Mouse (Mus musculus): ENCODE measurements around the gene Nol12.
A peak's percentile ranks its signal among the peaks of the same experiment; 100 is the strongest.

Gene Nol12

GRCm38 (mm10) chr15:78934784-78935320 is at the start of gene Nol12:
Gene Nol12 (plus strand): TSS chr15:78934933.
- peak; percentile 78 to 89 for DNase-seq

- no peak for DNase-seq
Measured at GRCm38 (mm10) chr15:78889401-78889853, 45.3 kb upstream of the Nol12 start.

- DNase-seq, result no peak
Measured at GRCm38 (mm10) chr15:78892440-78892839, 42.3 kb upstream of the Nol12 start.

- DNase-seq, result no peak
Measured at GRCm38 (mm10) chr15:78894726-78895125, 40.0 kb upstream of the Nol12 start.

DNA sequence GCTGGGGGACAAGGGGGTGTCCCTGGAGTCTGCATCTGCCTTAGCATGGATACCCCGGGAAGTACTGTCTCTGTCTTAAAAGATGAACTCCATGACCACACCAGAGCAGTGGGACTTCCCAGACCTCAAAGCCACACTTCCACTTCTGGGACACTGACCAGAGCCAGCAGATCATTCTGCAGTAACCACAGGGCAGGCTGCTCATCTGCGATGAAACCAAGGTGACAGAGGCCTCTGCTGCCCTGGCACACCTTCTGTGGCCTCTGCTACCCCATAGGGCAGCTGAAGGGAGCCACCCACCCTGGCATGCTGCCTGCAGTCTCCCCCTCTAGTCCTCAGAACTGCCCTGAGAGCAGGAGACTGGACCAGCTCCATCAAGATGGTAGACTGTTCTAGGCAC is 39.0 kb upstream of the Nol12 start:
- no peak for DNase-seq

GRCm38 (mm10) chr15:78896149-78896548 is 38.6 kb upstream of the Nol12 start:
- no peak for DNase-seq

- no peak for DNase-seq
Measured at GRCm38 (mm10) chr15:78897488-78897887, 37.2 kb upstream of the Nol12 start.

DNA sequence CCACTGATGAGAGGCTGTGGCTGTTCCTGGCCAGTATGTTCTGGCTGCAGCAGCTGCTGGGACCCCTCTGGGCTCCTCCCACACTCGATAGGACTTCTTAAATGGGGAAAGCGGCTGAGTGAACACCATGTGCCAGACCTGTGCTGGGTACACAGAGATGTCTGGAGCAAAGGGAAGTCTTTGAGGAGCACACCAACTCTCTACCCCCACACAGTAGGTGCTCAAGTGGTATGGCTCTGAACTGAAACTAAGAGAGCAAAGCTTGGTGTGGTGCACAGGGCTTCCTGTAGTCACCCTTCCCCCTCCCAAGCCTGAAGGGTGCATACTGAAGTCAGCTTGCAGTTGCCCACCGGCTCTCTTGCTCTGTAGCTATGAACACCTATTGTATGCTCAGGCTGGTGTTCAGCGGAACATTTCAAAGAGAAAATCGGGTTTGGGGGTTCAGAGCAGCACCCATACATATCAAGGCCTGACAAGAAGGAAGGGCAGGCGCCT is 36.2 kb upstream of the Nol12 start:
- DNase-seq, result no peak

DNA sequence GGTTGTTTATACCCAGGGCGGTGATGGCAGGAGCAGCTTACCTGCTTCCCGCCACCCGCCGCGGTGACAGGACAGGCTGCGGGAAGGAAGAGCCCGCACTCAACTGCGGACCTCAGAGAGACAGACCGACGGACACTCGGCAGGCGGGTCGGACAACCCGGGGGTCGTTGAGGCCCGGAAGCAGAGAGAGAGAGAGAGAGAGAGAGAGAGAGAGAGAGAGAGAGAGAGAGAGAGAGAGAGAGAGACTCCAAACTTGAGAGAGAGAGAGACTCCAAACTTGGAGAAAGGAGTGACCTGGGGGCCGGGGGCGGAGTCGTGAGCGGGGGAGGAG is 35.4 kb upstream of the Nol12 start, which contains the start of gene Gm49510:
TSS of gene Gm49510 (plus strand) at position 259 of the 331 bp plus-strand sequence.
- DNase-seq, result no peak

GRCm38 (mm10) chr15:78899740-78900584 is 34.8 kb upstream of the Nol12 start, which contains the start of gene Sh3bp1:
Gene Sh3bp1 (plus strand): TSS chr15:78899768.
- peak; percentile 43 to 52 for DNase-seq

DNA sequence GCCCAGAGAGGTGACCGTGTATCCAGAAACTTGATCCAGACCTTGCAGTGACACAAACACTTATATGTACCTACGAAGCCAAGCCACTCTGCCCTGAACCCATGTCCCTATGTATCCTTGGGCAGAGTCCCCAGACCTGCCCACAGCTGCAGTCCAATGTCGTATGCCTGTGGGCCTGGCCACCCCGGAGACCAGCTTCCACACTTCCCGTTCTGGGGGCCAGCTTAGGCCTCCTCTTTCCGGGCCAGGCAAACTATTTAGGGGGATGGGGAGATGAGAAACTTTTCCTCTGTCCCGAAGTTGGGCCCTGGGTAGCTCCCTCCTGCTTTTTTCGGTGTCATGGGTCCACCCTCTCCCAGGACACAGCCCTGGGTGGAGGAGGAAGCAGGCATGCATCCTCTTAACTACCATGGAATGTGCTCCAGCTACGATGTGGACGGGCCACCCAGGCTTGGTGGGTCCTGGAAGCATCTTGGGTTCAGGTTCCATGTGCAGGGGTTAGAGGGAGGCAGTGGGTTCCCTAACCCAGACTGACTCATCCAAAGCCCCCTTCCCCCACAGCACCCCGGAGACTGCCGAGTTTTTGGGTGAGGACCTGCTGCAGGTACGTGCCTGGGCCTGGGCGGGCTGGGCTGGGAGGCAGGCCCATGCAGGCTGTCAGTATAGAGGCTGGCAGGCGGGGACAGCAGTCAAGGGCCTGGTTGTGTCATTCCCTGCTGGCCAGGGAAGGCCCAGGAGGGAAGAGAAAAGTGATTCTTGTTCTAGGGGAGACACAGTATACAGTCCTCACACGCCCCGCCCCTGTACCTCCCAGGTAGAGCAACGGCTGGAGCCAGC is 33.9 kb upstream of the Nol12 start:
- DNase-seq, result no peak

DNA sequence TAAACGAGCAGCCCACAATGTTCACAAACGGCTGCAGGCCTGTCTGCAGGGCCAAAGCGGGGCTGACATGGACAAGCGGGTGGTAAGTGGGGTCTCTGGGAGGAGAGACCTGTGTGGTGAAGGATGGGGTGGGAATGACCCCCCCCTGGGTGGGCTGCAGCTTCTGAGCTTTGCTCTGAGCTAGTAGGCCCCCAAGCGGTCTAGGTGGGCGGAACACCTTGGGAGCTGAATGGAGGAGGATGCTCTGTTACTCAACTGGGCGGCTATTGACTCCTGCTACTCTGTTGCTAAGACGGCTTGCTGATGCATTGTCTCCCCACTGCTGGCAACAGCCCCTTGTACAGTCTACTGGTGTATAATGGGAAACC is 33.3 kb upstream of the Nol12 start:
- no peak for DNase-seq

DNA sequence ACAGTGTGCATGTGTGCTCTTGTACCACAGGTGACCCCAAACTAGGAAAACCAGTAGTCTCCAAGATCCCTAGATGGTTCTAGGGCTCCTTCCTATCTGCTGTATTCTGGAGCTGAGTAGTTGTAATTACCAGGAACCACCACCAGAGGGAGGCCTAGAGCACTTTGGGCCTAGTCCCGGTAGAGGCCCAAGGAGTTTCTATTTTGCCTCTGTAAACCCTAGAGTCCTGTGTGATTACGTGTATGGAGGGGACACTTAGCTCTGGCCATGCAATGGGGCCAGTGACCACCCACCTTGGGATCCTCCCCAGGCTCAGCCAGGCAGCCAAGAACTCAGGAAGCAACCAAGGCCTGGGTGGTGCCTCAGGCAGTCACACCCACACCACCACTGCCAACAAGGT is 31.5 kb upstream of the Nol12 start:
- peak; percentile 74 to 88 for DNase-seq

- no peak for DNase-seq
Measured at GRCm38 (mm10) chr15:78908399-78908798, 26.3 kb upstream of the Nol12 start.

DNA sequence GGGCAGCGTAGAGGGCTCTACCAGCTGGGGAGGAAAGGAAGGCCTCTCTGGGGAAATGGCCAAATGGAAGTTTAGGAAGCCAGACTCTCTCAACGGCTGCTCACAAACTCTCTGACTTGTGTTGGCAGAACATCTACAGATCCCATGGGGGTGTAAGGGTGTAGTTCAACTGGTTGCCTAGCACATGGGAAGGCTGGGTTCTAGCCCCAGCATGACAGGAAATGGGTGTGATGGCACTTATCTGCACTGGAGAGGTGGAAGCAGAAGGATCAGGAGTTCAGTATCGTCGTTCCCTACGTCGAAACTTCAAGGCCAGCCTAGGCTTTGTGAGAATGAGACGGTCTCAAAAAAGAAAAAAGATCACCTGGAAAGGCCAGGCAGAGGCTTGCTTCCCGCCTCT is 25.8 kb upstream of the Nol12 start:
- DNase-seq, result no peak

DNA sequence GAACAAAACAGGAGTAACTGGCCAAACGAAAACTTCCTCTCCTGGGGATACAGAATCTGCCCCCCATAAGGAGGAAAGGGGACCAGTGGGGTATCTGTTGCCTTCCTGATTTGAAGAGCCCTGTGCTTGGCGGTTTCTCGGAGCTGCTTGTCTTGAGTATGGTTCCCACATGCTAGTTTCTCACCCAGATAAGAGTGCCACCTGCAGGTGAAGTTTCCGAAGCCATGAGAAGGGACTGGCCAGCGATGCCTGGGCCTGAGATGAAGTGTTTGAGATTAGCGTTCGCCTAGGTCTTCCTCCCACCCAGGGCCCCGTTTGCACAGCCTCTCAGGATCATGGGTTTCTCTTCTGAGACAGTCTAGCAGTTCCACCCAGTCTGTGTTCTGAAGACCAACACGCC is 22.7 kb upstream of the Nol12 start:
- peak in 1 of 2 experiments; percentile 51 for DNase-seq

GRCm38 (mm10) chr15:78913632-78914090 is 21.1 kb upstream of the Nol12 start, which contains the start of gene Pdxp:
Gene Pdxp (plus strand): TSS chr15:78913919.
- DNase-seq, result peak; percentile 90 to 92

DNA sequence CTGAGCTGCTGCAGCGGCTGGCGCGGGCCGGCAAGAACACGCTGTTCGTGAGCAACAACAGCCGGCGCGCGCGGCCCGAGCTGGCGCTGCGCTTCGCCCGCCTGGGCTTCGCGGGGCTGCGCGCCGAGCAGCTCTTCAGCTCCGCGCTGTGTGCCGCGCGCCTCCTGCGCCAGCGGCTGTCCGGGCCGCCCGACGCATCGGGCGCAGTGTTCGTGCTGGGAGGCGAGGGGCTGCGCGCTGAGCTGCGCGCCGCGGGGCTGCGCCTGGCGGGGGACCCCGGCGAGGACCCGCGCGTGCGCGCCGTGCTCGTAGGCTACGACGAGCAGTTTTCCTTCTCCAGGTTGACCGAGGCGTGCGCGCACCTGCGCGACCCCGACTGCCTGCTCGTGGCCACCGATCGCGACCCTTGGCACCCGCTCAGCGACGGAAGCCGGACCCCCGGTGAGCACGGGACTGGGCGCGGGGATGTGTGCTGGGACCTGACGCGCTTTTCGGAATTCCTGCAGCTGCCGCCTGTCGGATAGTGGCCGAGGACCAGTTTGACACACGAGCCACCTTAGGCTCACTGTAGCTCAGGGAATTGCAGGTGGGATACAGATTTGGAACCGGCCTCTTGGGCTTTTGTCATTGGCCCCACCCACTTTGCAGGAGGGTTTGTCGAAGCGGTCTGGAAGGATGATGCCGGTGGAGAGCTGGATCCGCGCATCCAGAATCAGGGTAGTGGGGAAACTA is 20.5 kb upstream of the Nol12 start:
- DNase-seq, result no peak

GRCm38 (mm10) chr15:78914823-78915659 is 19.7 kb upstream of the Nol12 start:
- no peak for DNase-seq

DNA sequence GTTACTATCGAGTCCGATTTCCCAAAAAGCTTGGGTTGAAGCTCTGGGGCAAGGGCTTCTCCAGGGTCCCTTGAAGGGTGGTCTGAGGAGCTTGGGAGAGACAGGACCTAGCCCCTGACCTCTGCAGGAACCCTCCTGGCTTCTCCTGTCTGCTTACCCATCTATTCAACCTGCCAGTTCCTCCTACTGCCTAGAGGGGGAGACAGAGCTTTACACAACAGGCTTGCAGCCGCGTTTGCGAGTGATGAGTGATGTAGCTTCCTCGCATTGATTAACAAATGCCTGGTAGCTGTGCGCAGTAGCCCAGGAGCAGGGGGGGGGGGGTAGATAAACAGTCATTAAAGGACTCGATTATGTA is 19.1 kb upstream of the Nol12 start:
- DNase-seq, result peak; percentile 69 to 75

- DNase-seq, result no peak
Measured at GRCm38 (mm10) chr15:78916052-78916826, 18.5 kb upstream of the Nol12 start.

All from kidney, adult 8-10 months (tissue).